Mouse (Mus musculus) megakaryocyte progenitor cell, adult 5-6 weeks (primary cell): Measurements from ENCODE around the gene Ccdc184. TPM values are rescaled to one million over a fixed set of nuclear protein-coding genes. Genes with fewer than 3 reads are reported as not detected.

Experiments used
- ATAC-seq: replicated peaks from 2 replicates; pipeline ENCODE4 v1.8.0; 2016; ENCODE audit warnings: mild to moderate bottlenecking, moderate TSS enrichment, inconsistent platforms; ENCODE audit not compliant: poor library complexity
- total RNA-seq, 2 experiments: library from RNA; stranded (forward) in 1 of 2; stranded (reverse) in 1 of 2; fragments of 157-497, 149-512 nt in 1 of 2; fragments of 200-1000 nt in 1 of 2; gene quantifications; 2 replicates each; pipeline versions ENCODE4 v1.2.3 to v1.2.4; 2015 to 2017

Ccdc184 gene
- total RNA-seq (2015), result not detected in 2 replicates
- total RNA-seq (2017), result not detected in 2 replicates

DNA sequence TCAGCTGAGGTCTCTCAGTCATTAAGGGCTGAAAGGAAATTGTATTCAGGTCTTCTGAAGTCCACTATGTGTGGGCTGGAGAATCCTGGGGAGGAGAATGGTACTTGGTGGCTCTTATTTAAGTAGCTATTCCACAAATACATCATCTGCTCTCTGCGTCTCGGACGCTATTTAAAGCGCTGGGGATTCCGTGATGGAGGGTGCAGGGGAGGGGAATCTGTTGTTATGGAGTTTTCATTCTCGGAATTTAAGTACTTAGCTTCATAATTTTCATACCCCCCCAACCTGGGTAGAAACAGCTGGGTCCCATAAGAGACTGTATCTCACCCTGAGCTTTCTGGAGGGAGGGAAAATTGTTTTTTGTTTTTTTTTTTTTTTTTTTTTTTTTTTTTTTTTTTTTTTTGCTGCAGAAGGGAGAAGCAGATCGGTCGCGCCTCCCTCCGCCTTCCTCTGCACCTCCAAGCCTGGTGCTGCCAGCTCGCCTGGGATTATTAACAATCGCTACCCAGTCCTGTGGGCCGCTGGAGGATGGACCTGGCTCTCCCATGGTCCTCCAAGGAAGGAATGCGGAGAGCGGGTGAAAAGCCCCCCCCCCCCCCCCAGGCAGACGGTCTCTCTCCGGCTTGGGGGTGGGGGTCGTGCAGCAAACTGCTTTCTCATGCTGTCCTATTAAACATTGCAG is at the start of gene Ccdc184:
Gene Ccdc184 (plus strand): TSS at position 196 of the 682 bp plus-strand sequence.
- no peak for ATAC-seq

- no peak for ATAC-seq
These were observed 47.6 kb upstream of the Ccdc184 start for GRCm38 (mm10) chr15:98119363-98119762.

GRCm38 (mm10) chr15:98120831-98121230 is 46.1 kb upstream of the Ccdc184 start:
- no peak for ATAC-seq

GRCm38 (mm10) chr15:98131001-98131400 is 36.0 kb upstream of the Ccdc184 start:
- ATAC-seq, result no peak

GRCm38 (mm10) chr15:98131451-98131850 is 35.5 kb upstream of the Ccdc184 start:
- no peak for ATAC-seq

GRCm38 (mm10) chr15:98131942-98132655 is 34.9 kb upstream of the Ccdc184 start:
- ATAC-seq, result no peak

DNA sequence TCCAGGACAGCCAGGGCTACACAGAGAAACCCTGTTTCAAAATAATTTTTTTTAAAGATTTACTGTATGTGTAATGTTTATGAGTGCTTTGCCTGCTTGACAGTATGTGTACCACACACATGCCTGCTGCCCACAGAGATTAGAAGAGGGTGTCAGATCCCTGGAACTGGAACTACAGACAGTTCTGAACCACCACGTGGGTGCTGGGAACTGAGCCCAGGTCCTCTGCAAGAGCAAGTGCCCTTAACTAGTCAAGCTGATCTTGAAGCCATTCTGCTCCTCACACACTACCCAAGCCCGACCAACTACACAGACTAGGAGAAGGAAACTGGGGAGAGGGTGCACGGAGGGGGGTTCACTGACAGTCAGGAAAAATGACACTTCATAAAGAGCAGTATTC is 33.5 kb upstream of the Ccdc184 start:
- ATAC-seq, result no peak

GRCm38 (mm10) chr15:98134034-98134433 is 32.9 kb upstream of the Ccdc184 start:
- no peak for ATAC-seq

DNA sequence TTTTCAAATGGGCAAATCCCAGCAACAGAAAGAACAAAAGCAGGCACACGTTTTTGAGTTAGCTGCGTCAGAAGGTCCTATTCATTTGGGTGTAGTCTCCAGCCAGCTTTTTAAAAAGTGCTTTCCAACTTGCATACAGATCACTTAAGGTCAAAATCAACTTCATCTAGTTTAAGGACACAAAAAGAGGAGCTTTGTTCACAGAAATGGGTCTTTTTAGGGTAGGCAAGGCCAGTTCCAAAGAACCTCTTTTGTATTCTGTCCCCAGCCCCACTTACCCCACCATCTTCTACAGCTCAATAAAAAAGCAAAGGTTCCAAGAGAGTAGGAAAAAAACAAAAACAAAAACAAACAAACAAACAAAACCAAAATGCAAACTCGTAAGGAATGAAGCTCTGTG is 32.3 kb upstream of the Ccdc184 start:
- no peak for ATAC-seq

- ATAC-seq, result no peak
These were observed 31.3 kb upstream of the Ccdc184 start for GRCm38 (mm10) chr15:98135671-98136070.

GRCm38 (mm10) chr15:98136871-98137270 is 30.1 kb upstream of the Ccdc184 start:
- ATAC-seq, result no peak

GRCm38 (mm10) chr15:98139763-98140162 is 27.2 kb upstream of the Ccdc184 start:
- peak; percentile 76 for ATAC-seq

DNA sequence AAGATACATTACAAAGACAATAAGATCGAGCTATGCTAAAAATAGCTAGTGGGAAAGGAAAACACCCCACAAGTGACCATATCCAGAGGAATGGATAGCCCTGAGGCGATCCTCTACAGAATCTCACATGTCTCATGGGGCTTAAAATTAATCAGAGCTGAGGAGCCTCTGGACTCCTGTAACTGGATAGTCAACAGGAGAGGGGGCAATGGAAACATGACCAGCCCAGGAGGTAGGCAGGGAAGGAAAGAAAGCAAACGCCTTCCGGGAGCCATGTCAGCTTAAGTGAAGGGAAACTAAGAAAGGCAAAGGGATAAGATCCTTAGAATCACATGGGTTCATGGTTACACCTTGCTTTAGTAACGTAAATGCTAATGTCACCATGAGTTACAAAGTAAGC is 26.1 kb upstream of the Ccdc184 start:
- ATAC-seq, result no peak

GRCm38 (mm10) chr15:98142515-98142914 is 24.4 kb upstream of the Ccdc184 start:
- ATAC-seq, result no peak

DNA sequence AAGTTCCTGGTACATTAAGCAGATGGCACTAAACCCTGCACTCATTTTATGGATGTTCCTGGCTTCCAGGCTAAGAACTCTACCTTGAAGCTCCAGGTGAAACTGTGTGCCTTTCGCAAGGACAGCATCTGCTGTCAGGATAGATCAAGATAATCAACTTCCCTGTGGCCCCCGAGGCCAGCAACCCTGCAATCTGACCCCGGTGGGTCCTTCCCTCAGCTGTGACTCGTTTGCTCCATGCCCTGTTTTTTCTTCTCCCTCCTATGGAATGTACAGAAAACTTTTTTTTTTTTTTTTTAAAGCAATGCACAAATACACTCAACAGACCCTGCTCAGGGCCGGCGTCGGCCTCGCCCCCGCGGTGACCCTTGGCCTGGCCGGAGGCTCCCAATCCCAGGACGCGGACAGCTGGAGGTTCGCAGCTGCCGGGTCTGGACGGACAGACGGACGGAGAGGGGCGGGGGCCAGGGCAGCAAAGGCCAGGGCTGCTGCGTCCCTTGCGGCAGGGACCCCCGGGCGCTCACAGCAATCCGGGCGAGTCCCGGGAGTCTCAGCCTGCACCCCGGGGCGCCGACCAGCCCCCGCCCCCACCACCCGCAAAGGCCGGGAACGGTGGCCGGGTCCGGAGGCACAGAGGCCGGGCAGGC is 22.0 kb upstream of the Ccdc184 start:
- ATAC-seq, result no peak

DNA sequence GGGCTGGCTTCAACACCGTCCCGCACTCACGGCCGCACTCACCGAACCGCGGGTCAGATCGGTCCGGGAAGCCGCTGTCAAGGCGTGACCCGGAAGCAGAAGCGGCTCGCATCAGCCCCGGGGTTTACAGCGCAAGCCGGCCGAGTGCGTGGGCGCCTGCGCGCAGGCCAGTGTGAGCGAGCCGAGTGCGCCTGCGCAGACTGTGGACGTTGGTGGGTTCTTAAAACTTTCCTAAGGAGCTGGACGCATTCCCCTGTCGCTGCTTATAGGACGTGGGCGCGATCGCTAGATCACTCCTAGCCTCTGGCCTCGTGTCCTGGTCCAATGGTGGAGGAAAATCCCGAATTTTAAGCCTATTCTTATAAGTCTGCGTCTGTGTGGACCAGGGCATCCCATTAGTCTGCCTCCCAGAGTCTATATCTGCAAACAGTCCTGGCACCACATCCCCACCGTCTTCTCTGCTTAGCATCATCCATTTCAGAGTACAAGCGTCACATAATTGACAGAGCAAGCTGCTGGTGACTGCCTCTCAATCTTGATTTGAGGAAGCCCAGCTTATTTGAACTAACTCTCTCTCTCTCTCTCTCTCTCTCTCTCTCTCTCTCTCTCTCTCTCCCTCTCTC is 21.3 kb upstream of the Ccdc184 start:
- ATAC-seq, result peak; percentile 97

GRCm38 (mm10) chr15:98148356-98148755 is 18.6 kb upstream of the Ccdc184 start:
- no peak for ATAC-seq

DNA sequence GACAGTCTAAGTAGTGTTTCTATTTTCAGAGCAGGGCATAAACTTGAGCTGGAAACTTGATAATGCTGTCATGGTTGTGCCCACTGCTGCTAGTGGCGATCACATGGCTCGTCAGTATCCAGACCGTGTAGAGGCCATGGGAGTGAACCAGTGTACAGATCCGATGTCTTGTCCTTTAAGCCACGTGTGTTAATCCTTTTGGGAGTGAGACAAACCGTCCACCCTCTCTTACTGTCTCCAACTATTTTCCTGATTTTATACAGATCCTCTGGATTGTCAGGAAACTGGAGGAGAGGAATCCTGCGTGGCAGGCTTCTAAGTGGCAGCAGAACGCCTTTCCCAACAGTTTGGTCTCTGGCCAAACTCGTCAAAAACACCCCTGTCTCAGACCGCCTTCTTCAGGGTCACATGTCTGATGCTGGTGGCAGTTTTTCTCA is 17.8 kb upstream of the Ccdc184 start:
- no peak for ATAC-seq

GRCm38 (mm10) chr15:98152916-98153315 is 14.0 kb upstream of the Ccdc184 start:
- ATAC-seq, result 0 out of 2 replicates have a peak, but pooled peaks have one; percentile 31

- peak; percentile 87 for ATAC-seq
These were observed 13.3 kb upstream of the Ccdc184 start for GRCm38 (mm10) chr15:98153625-98154024.

GRCm38 (mm10) chr15:98154146-98154545 is 12.8 kb upstream of the Ccdc184 start:
- no peak for ATAC-seq
